Comparison of ENCODE assay signal across 15 mouse cellular contexts in the genomic region with DNA sequence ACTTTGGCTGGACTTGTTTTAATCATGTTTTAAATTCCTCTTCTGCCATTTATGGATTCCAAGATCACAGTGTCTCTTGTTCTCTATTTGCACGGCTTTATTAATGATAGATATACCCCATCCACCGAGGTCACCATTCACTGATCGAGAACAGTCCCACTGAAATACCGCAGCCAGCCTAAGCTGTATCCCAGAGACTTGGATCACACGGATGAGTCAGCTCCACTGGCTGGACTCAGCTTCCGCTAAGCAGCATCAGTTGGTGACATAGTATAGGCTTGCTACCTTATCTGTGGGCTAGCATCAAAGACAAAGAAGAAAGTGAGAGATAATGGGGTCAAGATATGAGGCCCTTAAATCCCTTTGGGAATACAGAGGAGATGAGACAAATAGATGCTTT.
A peak's percentile ranks its signal among the peaks of the same experiment; 100 is the strongest.
DNase-seq lines count a peak whose midpoint lies in the region; ATAC-seq and TF ChIP-seq lines count a peak whose summit lies in the region.
"Had no signal": no experiment of that assay in that cellular context is flagged by ENCODE, and none has a peak within 500 bp of the region (broad histone marks: within the 10 kb centered on the region; RNA-seq: fewer than 3 reads in every experiment).

No protein-coding gene starts in this region.

- H3K9ac ChIP-seq in limb, embryonic 15.5 days, result no peak overlapping the region
- H3K9ac ChIP-seq in embryonic facial prominence, embryonic 13.5 days, result no peak overlapping the region
- H3K9ac ChIP-seq in midbrain, embryonic 16.5 days (ENCODE audit: low read depth, low read length), result no peak overlapping the region

- H3K4me2 ChIP-seq in limb, embryonic 15.5 days, result no peak overlapping the region
- H3K4me2 ChIP-seq in embryonic facial prominence, embryonic 13.5 days, result no peak overlapping the region
- no peak overlapping the region for H3K4me2 ChIP-seq in midbrain, embryonic 16.5 days (ENCODE audit: low read length)

- no peak for TF ChIP-seq CTCF in gastrocnemius, adult 2 months (IDR thresholded peaks at IDR 0.05)

- no peaks in the 10 kb centered on the region for H3K36me3 ChIP-seq in limb, embryonic 15.5 days
- H3K36me3 ChIP-seq in limb, embryonic 10.5 days, result no peaks in the 10 kb centered on the region
- no peaks in the 10 kb centered on the region for H3K36me3 ChIP-seq in embryonic facial prominence, embryonic 13.5 days
- no peaks in the 10 kb centered on the region for H3K36me3 ChIP-seq in midbrain, embryonic 16.5 days (ENCODE audit: control insufficient read depth, insufficient read depth, low read length)

- 57% methylated on average over 6 of the region's 6 CpGs for WGBS in limb, embryonic 15.5 days
- WGBS in limb, embryonic 10.5 days, result 83% methylated on average over 6 of the region's 6 CpGs
- WGBS in embryonic facial prominence, embryonic 13.5 days, result 61% methylated on average over 6 of the region's 6 CpGs
- 46% methylated on average over 6 of the region's 6 CpGs for WGBS in midbrain, embryonic 16.5 days

- DNase-seq in gastrocnemius, adult 2 months, result no peak
- no peak for DNase-seq in gastrocnemius, postnatal 14 days
- no peak for DNase-seq in limb, embryonic 10.5 days (ENCODE audit: low spot score)
- no peak for DNase-seq in thymus, adult 18-20 months
- DNase-seq: cerebellum, adult 9-11 months; gastrocnemius, postnatal 36 days; kidney, adult 11 months; right cerebral cortex, adult 18-20 months had no signal

- H3K4me3 ChIP-seq in gastrocnemius, adult 2 months, result no peak overlapping the region
- H3K4me3 ChIP-seq in limb, embryonic 15.5 days, result no peak overlapping the region
- no peak overlapping the region for H3K4me3 ChIP-seq in limb, embryonic 10.5 days
- no peak overlapping the region for H3K4me3 ChIP-seq in embryonic facial prominence, embryonic 13.5 days
- no peak overlapping the region for H3K4me3 ChIP-seq in midbrain, embryonic 16.5 days (ENCODE audit: low read depth, low read length)

- no peaks in the 10 kb centered on the region for H3K9me3 ChIP-seq in limb, embryonic 15.5 days
- no peaks in the 10 kb centered on the region for H3K9me3 ChIP-seq in limb, embryonic 10.5 days (replicated peaks)
- H3K9me3 ChIP-seq in embryonic facial prominence, embryonic 13.5 days, result no peaks in the 10 kb centered on the region
- H3K9me3 ChIP-seq in midbrain, embryonic 16.5 days (replicated peaks; ENCODE audit: control insufficient read depth, low read length, poor library complexity, severe bottlenecking), result no peaks in the 10 kb centered on the region

- intact Hi-C loops in gastrocnemius, adult 2 months (cut with DNase I), result no loop called here
- intact Hi-C loops in gastrocnemius, postnatal 14 days (cut with DNase I; ENCODE audit: low total_unique reads), result no loop called here

- H3K4me1 ChIP-seq in limb, embryonic 15.5 days, result peaks cover 26% of the 10 kb centered on the region
- peaks cover 7% of the 10 kb centered on the region; the same call in 1 of the 2 replicates for H3K4me1 ChIP-seq in limb, embryonic 10.5 days
- H3K4me1 ChIP-seq in embryonic facial prominence, embryonic 13.5 days, result peaks cover 31% of the 10 kb centered on the region
- peaks cover 7% of the 10 kb centered on the region; the same call in 1 of the 2 replicates for H3K4me1 ChIP-seq in midbrain, embryonic 16.5 days (ENCODE audit: control insufficient read depth, insufficient read depth, low read length)

- H3K27me3 ChIP-seq in limb, embryonic 15.5 days, result no peaks in the 10 kb centered on the region
- no peaks in the 10 kb centered on the region for H3K27me3 ChIP-seq in limb, embryonic 10.5 days (ENCODE audit: low read depth, poor library complexity, severe bottlenecking)
- H3K27me3 ChIP-seq in embryonic facial prominence, embryonic 13.5 days, result no peaks in the 10 kb centered on the region
- no peaks in the 10 kb centered on the region for H3K27me3 ChIP-seq in midbrain, embryonic 16.5 days (ENCODE audit: control insufficient read depth, insufficient read depth, low read depth, low read length)
- H3K27me3 ChIP-seq: Patski had no signal

- ATAC-seq in limb, embryonic 15.5 days (ENCODE audit: insufficient number of reproducible peaks, low FRiP score, low TSS enrichment, low read depth), result no peak
- ATAC-seq in embryonic facial prominence, embryonic 13.5 days (ENCODE audit: insufficient number of reproducible peaks, insufficient read depth, low FRiP score, low TSS enrichment, low read depth), result no peak
- ATAC-seq in midbrain, embryonic 16.5 days, result 0 out of 2 replicates have a peak, but pooled peaks have one; percentile 51
- ATAC-seq: lung, postnatal 0 days; Patski had no signal

- H3K27ac ChIP-seq in gastrocnemius, adult 2 months, result peak overlapping the region; percentile 31; the same call in 1 of the 2 replicates
- peak overlapping the region; percentile 57; the same call in 1 of the 2 replicates for H3K27ac ChIP-seq in limb, embryonic 15.5 days
- H3K27ac ChIP-seq in limb, embryonic 10.5 days, result no peak overlapping the region
- H3K27ac ChIP-seq in embryonic facial prominence, embryonic 13.5 days, result peak overlapping the region; percentile 78
- H3K27ac ChIP-seq in midbrain, embryonic 16.5 days (ENCODE audit: low read length), result no peak overlapping the region
- H3K27ac ChIP-seq: kidney, postnatal 0 days; stomach, postnatal 0 days had no signal

Comparison
In these comparisons a context has a peak if more than half of its experiments do, and no peak if none do; other contexts are left out.
1. H3K27ac ChIP-seq: peak in gastrocnemius, adult 2 months (single experiment), limb, embryonic 15.5 days (single experiment) and embryonic facial prominence, embryonic 13.5 days (single experiment); none in limb, embryonic 10.5 days (single experiment) and midbrain, embryonic 16.5 days (single experiment).